Mouse (Mus musculus): Measurements from ENCODE around the gene Egfem1.

Gene Egfem1

GRCm38 (mm10) chr3:29081952-29082295 lies at the start of gene Egfem1:
TSS of gene Egfem1 (plus strand) at chr3:29082023.
- no peak for DNase-seq

GRCm38 (mm10) chr3:29033107-29033506 lies 48.7 kb upstream of the Egfem1 start:
- DNase-seq, result no peak

- DNase-seq, result peak in 1 of 2 experiments; percentile 12
Measured at GRCm38 (mm10) chr3:29036146-29036545, 45.7 kb upstream of the Egfem1 start.

GRCm38 (mm10) chr3:29036620-29037019 lies 45.2 kb upstream of the Egfem1 start:
- DNase-seq, result no peak

GRCm38 (mm10) chr3:29040064-29040463 lies 41.8 kb upstream of the Egfem1 start:
- DNase-seq, result no peak

GRCm38 (mm10) chr3:29046281-29046680 lies 35.5 kb upstream of the Egfem1 start:
- no peak for DNase-seq

- DNase-seq, result no peak
Measured at GRCm38 (mm10) chr3:29047273-29047932, 34.4 kb upstream of the Egfem1 start.

GRCm38 (mm10) chr3:29063156-29063555 lies 18.7 kb upstream of the Egfem1 start:
- no peak for DNase-seq

- no peak for DNase-seq
Measured at GRCm38 (mm10) chr3:29068428-29069098, 13.3 kb upstream of the Egfem1 start.

- no peak for DNase-seq
Measured at GRCm38 (mm10) chr3:29071315-29071714, 10.5 kb upstream of the Egfem1 start.

GRCm38 (mm10) chr3:29081517-29081916 lies 306 bp upstream of the Egfem1 start:
- DNase-seq, result no peak

- peak; percentile 3 to 8 for DNase-seq
Measured at GRCm38 (mm10) chr3:29082296-29082995, 623 bp downstream of the Egfem1 start.

- no peak for DNase-seq
Measured at GRCm38 (mm10) chr3:29082996-29083350, 1.1 kb downstream of the Egfem1 start.

GRCm38 (mm10) chr3:29098467-29098866 lies 16.6 kb downstream of the Egfem1 start:
- DNase-seq, result no peak

- DNase-seq, result no peak
Measured at GRCm38 (mm10) chr3:29106016-29106723, 24.3 kb downstream of the Egfem1 start.

- no peak for DNase-seq
Measured at GRCm38 (mm10) chr3:29107134-29107533, 25.3 kb downstream of the Egfem1 start.

- no peak for DNase-seq
Measured at GRCm38 (mm10) chr3:29110321-29110720, 28.5 kb downstream of the Egfem1 start.

GRCm38 (mm10) chr3:29114517-29114916 lies 32.7 kb downstream of the Egfem1 start:
- DNase-seq, result no peak

GRCm38 (mm10) chr3:29117379-29117778 lies 35.6 kb downstream of the Egfem1 start:
- no peak for DNase-seq

- DNase-seq, result no peak
Measured at GRCm38 (mm10) chr3:29122556-29122955, 40.7 kb downstream of the Egfem1 start.

GRCm38 (mm10) chr3:29132054-29132931 lies 50.5 kb downstream of the Egfem1 start:
- no peak for DNase-seq

- no peak for DNase-seq
Measured at GRCm38 (mm10) chr3:29134509-29134908, 52.7 kb downstream of the Egfem1 start.

Measured in cerebellum, postnatal 36 days (tissue).